Mouse (Mus musculus) ES-Bruce4 (cell line): ENCODE results near the gene Ppp5c. TPM values are rescaled to one million over a fixed set of nuclear protein-coding genes. Genes with fewer than 3 reads are reported as not detected.

Experiments used
- H3K27ac ChIP-seq: 2 replicates; pipeline ENCODE4 v1.5.1; 2012; ENCODE audit warnings: low read length, inconsistent platforms; ENCODE audit not compliant: insufficient read depth
- H3K27me3 ChIP-seq: 2 replicates; pipeline ENCODE4 v1.6.1; 2012; ENCODE audit warnings: mild to moderate bottlenecking, low read length, inconsistent platforms; ENCODE audit not compliant: control insufficient read depth, poor library complexity, insufficient read depth, severe bottlenecking
- H3K36me3 ChIP-seq: 2 replicates; pipeline ENCODE4 v1.6.1; 2012; ENCODE audit warnings: inconsistent platforms, mild to moderate bottlenecking, low read length, moderate library complexity; ENCODE audit not compliant: control insufficient read depth, poor library complexity, insufficient read depth, severe bottlenecking
- H3K4me1 ChIP-seq: one replicate; pipeline ENCODE4 v1.8.1; 2011; ENCODE audit warnings: low read length; ENCODE audit not compliant: control insufficient read depth, insufficient read depth
- H3K4me3 ChIP-seq: 2 replicates; pipeline ENCODE4 v1.5.1; 2011; ENCODE audit warnings: low read depth, mild to moderate bottlenecking, low read length
- H3K9ac ChIP-seq: 2 replicates; pipeline ENCODE4 v1.6.1; 2012; ENCODE audit warnings: low read depth, mild to moderate bottlenecking, inconsistent platforms; ENCODE audit not compliant: poor library complexity, severe bottlenecking
- H3K9me3 ChIP-seq: replicated peaks from 2 replicates; pipeline ENCODE4 v1.6.1; 2012; ENCODE audit warnings: mild to moderate bottlenecking, low read length, inconsistent platforms; ENCODE audit not compliant: control insufficient read depth, poor library complexity, insufficient read depth, severe bottlenecking
- CTCF ChIP-seq: IDR thresholded peaks from one replicate; pipeline ENCODE4 v1.8.1; 2011; ENCODE audit warnings: low read depth, low read length
- EP300 ChIP-seq: IDR thresholded peaks from 2 replicates; pipeline ENCODE4 v1.6.1; 2011; ENCODE audit warnings: low read depth, low read length; ENCODE audit not compliant: insufficient read depth
- POLR2A ChIP-seq: IDR thresholded peaks from one replicate; pipeline ENCODE4 v1.8.1; 2011; ENCODE audit warnings: low read length; ENCODE audit not compliant: insufficient read depth
- polyA plus RNA-seq: library from polyadenylated mRNA; stranded (reverse); fragments of >200 nt; gene quantifications from 2 replicates; pipeline ENCODE4 v1.2.4, GENCODE M21; 2011; ENCODE audit warnings: low read depth; ENCODE audit not compliant: missing spikeins, insufficient read depth, insufficient read length

Gene Ppp5c
- polyA plus RNA-seq, 1 experiment = 107 TPM

DNA sequence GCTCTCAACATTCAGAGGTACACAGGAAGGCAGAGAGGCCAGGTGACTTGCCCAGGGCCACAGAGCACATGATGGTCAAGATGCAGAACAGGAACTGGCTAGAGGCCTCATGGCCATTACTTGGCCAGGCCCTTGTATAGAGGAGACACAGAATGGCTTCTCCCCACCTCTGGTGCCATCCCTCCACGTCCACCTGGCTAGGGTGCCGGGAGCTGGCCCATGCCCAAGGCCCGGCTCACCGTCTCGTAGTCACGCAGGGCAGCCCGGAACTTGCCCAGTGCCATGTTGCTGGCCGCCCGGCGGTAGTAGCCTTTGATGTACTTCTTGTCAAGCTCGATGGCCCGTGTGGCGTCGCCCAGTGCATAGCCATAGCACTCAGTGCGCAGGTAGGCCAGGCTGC, 5.5 kb downstream of the Ppp5c start:
- Histone ChIP-seq H3K4me3 (no peak overlapping the region), H3K9ac (no peak overlapping the region), H3K27me3 (no peaks in the 10 kb centered on the region), H3K9me3 (no peaks in the 10 kb centered on the region), H3K4me1 (peaks cover 2% of the 10 kb centered on the region), H3K36me3 (peaks cover 18% of the 10 kb centered on the region), H3K27ac (no peak overlapping the region)
- TF ChIP-seq EP300 (no peak), CTCF (no peak), POLR2A (no peak)

DNA sequence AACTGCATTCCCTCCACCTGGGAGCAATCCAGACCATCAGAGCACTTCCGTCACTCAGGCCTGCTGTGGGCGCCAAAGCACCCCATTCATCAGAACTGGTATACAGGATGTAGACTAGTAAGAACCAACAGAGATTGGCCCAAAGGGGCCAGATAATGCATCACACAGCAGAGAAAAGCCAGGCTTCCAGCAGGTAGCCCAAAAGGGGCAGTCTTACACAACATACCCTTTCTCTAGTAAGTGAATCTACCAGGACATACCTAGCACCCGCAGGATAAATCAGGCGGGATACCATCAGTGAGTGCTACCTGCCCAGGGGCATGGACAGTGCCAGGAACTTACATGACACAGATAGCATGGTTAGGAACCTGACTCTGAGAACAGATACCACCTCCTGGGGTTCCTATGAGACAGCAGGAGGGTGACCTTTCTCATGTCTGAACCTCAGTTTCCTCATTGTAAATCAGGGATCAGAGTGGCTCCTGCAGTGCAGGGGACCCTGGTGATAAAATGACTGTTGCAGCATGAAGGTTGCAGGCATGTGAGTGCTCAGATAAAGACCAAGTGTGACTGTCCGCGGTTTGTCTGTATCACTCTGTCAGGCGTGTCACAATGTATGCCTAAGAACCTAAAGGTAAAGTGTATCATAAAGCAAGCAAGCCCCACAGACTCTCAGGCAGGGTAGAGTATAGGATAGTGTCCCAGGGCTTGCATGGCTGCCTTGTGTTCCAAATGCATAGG, 8.1 kb downstream of the Ppp5c start:
- no peak overlapping the region for H3K9ac ChIP-seq
- H3K27ac ChIP-seq = no peak overlapping the region
- H3K27me3 ChIP-seq = no peaks in the 10 kb centered on the region
- TF ChIP-seq EP300 = no peak
- no peak for TF ChIP-seq POLR2A
- TF ChIP-seq CTCF = no peak
- no peaks in the 10 kb centered on the region for H3K4me1 ChIP-seq
- H3K36me3 ChIP-seq = peaks cover 29% of the 10 kb centered on the region
- H3K9me3 ChIP-seq = no peaks in the 10 kb centered on the region
- H3K4me3 ChIP-seq = no peak overlapping the region

DNA sequence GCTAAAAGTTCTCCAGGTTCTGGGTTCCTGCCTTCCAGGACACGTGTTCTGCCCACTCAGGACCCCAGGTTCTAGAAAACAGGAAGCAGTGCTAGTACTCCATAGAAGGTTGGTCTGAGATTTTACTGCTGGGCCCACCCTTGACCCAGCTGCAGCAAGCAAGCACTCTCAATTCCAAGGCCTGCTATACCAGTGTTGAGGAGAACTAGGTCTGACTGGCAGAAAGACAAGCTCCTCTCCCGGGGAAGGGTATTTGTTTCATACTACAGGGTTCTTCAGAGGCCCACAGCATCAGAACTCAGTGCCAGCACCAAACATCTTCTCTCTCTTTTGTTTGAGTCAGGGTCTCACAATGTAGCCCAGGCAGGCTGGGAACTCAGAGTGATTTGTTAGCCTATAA, 9.8 kb downstream of the Ppp5c start:
- Histone ChIP-seq H3K36me3 (peaks cover 39% of the 10 kb centered on the region), H3K4me3 (no peak overlapping the region), H3K9me3 (no peaks in the 10 kb centered on the region), H3K9ac (no peak overlapping the region), H3K4me1 (no peaks in the 10 kb centered on the region), H3K27ac (no peak overlapping the region), H3K27me3 (no peaks in the 10 kb centered on the region)
- TF ChIP-seq CTCF = no peak
- no peak for TF ChIP-seq POLR2A
- TF ChIP-seq EP300 = no peak

DNA sequence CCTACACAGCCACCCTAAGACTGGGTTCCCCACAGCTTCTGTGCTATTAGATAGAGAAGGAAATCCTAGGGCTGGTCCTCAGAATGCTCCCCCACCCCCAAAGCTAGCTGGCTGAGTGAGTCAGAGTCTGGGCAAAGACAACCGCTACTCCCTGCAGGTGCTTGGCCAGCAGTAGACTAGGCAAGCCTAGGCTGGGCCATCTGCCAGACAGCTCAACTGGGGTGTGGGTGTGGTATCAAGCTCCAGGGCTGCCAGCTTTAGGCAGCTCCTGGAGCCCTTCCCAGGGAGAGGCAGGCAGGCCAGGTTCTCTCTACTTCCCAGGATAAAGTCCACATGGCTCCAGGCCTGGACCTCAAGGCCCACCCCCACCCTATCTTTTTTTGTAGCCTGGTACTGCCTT, 10.7 kb downstream of the Ppp5c start:
- H3K36me3 ChIP-seq = peaks cover 37% of the 10 kb centered on the region
- H3K4me1 ChIP-seq = no peaks in the 10 kb centered on the region
- H3K27me3 ChIP-seq = no peaks in the 10 kb centered on the region
- no peak overlapping the region for H3K4me3 ChIP-seq
- no peaks in the 10 kb centered on the region for H3K9me3 ChIP-seq
- H3K27ac ChIP-seq = no peak overlapping the region
- no peak overlapping the region for H3K9ac ChIP-seq
- TF ChIP-seq CTCF (no peak), EP300 (no peak), POLR2A (no peak)

DNA sequence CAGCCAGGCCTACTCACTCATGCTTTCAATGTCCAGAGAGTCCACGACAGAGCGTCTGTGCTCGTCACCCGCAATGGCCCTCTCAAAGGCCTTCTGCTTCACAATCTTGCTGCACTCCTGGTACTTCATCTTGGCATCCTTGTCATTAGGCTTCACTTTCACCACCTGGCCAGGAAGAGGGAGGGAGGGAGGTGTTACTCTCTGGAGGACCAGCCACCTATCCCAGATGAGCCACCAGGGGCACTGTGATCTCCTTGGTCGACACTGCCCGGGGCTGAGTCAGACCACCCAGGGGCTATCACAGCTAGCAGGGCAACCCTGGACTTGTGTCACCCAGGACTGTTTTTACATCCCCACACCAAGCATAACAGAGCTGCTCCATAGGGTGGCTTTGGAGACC, 12.3 kb downstream of the Ppp5c start:
- H3K27me3 ChIP-seq = no peaks in the 10 kb centered on the region
- H3K4me3 ChIP-seq = no peak overlapping the region
- H3K36me3 ChIP-seq = peaks cover 37% of the 10 kb centered on the region
- TF ChIP-seq CTCF (no peak), EP300 (no peak), POLR2A (no peak)
- H3K4me1 ChIP-seq = no peaks in the 10 kb centered on the region
- H3K9ac ChIP-seq = no peak overlapping the region
- no peak overlapping the region for H3K27ac ChIP-seq
- no peaks in the 10 kb centered on the region for H3K9me3 ChIP-seq

DNA sequence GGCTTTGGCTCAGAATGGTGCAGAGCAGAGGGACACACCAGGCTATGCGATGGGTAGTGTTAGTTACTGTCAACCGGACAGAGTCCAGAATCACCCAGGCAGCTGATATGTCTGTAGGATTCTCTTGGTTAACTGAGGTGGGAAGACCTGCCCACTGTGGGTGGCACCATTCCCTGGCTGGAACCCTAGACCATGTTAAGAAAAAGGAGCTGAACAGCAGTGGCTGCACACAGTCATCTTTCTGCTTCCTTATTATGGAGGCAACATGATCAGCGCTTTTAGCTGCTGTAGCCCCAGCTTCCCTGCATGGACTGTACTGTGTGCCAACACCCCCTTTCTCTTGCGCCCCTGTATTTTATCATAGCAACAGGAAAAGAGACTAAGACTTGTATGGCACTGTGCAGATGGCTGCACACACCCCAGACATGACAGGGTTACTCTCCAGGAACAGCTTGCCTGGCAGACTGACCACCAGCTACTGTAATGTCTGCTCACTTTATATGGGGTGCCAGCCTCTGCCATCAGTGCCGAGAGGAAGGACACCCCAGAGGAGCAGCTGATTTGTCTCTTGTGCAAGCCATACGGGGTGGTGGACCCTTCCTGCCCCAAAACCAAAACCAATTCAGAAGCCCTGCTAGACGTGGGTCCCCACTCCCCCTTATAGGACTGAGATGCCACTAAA, 15.7 kb downstream of the Ppp5c start:
- Histone ChIP-seq H3K9me3 (no peaks in the 10 kb centered on the region), H3K27ac (no peak overlapping the region), H3K27me3 (no peaks in the 10 kb centered on the region), H3K36me3 (peaks cover 56% of the 10 kb centered on the region), H3K4me3 (no peak overlapping the region), H3K4me1 (no peaks in the 10 kb centered on the region), H3K9ac (no peak overlapping the region)
- TF ChIP-seq POLR2A (no peak), EP300 (no peak), CTCF (no peak)
